Mouse (Mus musculus) heart, embryonic 15.5 days (tissue): ENCODE results near the gene Naa16. TPM values are rescaled to one million over a fixed set of nuclear protein-coding genes. Genes with fewer than 3 reads are reported as not detected.
A peak's percentile ranks its signal among the peaks of the same experiment; 100 is the strongest.

Source experiments
- ATAC-seq: fragments of 200-750 bp; cut with Nextera tagmentation; replicated peaks from 2 replicates; pipeline ENCODE4 v1.8.0; 2017; ENCODE audit warnings: low read depth, moderate TSS enrichment; ENCODE audit not compliant: insufficient number of reproducible peaks, insufficient read depth, low FRiP score
- H3K27ac ChIP-seq: fragments of 300-500 bp; sonication (generic); 2 replicates; pipeline ENCODE4 v1.5.1; 2015; ENCODE audit warnings: mild to moderate bottlenecking, inconsistent platforms
- H3K27me3 ChIP-seq: fragments of 300-500 bp; sonication (generic); 2 replicates; pipeline ENCODE4 v1.6.1; 2015; ENCODE audit warnings: inconsistent platforms
- H3K36me3 ChIP-seq: fragments of 300-500 bp; sonication (generic); 2 replicates; pipeline ENCODE4 v1.6.1; 2015; ENCODE audit warnings: mild to moderate bottlenecking, inconsistent platforms
- H3K4me1 ChIP-seq: fragments of 300-500 bp; sonication (generic); replicated peaks from 2 replicates; pipeline ENCODE4 v1.6.1; 2015; ENCODE audit warnings: inconsistent platforms
- H3K4me2 ChIP-seq: fragments of 300-500 bp; sonication (generic); 2 replicates; pipeline ENCODE4 v1.6.1; 2015; ENCODE audit warnings: inconsistent platforms, mild to moderate bottlenecking, moderate library complexity
- H3K4me3 ChIP-seq: fragments of 300-500 bp; sonication (generic); 2 replicates; pipeline ENCODE4 v1.5.1; 2015; ENCODE audit warnings: mild to moderate bottlenecking, inconsistent platforms
- H3K9ac ChIP-seq: fragments of 300-500 bp; sonication (generic); 2 replicates; pipeline ENCODE4 v1.6.1; 2015; ENCODE audit warnings: mild to moderate bottlenecking, inconsistent platforms
- H3K9me3 ChIP-seq: fragments of 300-500 bp; sonication (generic); replicated peaks from 2 replicates; pipeline ENCODE4 v1.6.1; 2016; ENCODE audit warnings: inconsistent platforms
- WGBS: fragments of 180-500 bp; shearing (Covaris S2); methylation state at CpG from one replicate; pipeline ENCODE4 v1.1.7; 2015; ENCODE audit warnings: mixed read lengths; 5-methylcytosine and 5-hydroxymethylcytosine counted together
- polyA plus RNA-seq: library from polyadenylated mRNA; unstranded; fragments of >200 nt; fragmentation: Nextera tagmentation; extraction: Ambion mirVana; gene quantifications from 2 replicates; pipeline ENCODE4 v1.2.1, GENCODE M21; 2015

The Naa16 gene
- polyA plus RNA-seq, 1 experiment from 2014 or later: 19.3 TPM

- no peak for ATAC-seq
- no peak overlapping the region for H3K4me2 ChIP-seq
Observed at GRCm38 (mm10) chr14:79394564-79394963, 4.0 kb upstream of the Naa16 start.

GRCm38 (mm10) chr14:79393289-79393688 lies 2.7 kb upstream of the Naa16 start:
- H3K27me3 ChIP-seq: no peaks in the 10 kb centered on the region
- WGBS: 38% methylated on average over 1 of the region's 1 CpGs
- no peak for ATAC-seq

More at GRCm38 (mm10) chr14:79394564-79394963, 4.0 kb upstream of the Naa16 start:
- H3K36me3 ChIP-seq: no peaks in the 10 kb centered on the region
- H3K4me3 ChIP-seq: no peak overlapping the region
- H3K4me1 ChIP-seq: no peaks in the 10 kb centered on the region; the same call in 1 of the 2 replicates
- no peaks in the 10 kb centered on the region for H3K27me3 ChIP-seq
- no peaks in the 10 kb centered on the region for H3K9me3 ChIP-seq
- H3K9ac ChIP-seq: no peak overlapping the region
- no peak overlapping the region for H3K27ac ChIP-seq

GRCm38 (mm10) chr14:79389438-79390264 lies 927 bp downstream of the Naa16 start:
- Histone ChIP-seq H3K4me1 (peaks cover 7% of the 10 kb centered on the region), H3K27ac (peak overlapping the region; percentile 99), H3K36me3 (peaks cover 8% of the 10 kb centered on the region; the same call in 1 of the 2 replicates), H3K27me3 (no peaks in the 10 kb centered on the region), H3K4me3 (peak overlapping the region; percentile 90), H3K4me2 (peak overlapping the region; percentile 73), H3K9me3 (no peaks in the 10 kb centered on the region), H3K9ac (peak overlapping the region; percentile 94)
- no peak for ATAC-seq
- 1% methylated on average over 16 of the region's 16 CpGs for WGBS

More at GRCm38 (mm10) chr14:79393289-79393688, 2.7 kb upstream of the Naa16 start:
- peaks cover 7% of the 10 kb centered on the region for H3K4me1 ChIP-seq
- no peaks in the 10 kb centered on the region for H3K36me3 ChIP-seq
- H3K9ac ChIP-seq: no peak overlapping the region
- H3K9me3 ChIP-seq: no peaks in the 10 kb centered on the region
- no peak overlapping the region for H3K27ac ChIP-seq
- H3K4me3 ChIP-seq: no peak overlapping the region
- no peak overlapping the region for H3K4me2 ChIP-seq

DNA sequence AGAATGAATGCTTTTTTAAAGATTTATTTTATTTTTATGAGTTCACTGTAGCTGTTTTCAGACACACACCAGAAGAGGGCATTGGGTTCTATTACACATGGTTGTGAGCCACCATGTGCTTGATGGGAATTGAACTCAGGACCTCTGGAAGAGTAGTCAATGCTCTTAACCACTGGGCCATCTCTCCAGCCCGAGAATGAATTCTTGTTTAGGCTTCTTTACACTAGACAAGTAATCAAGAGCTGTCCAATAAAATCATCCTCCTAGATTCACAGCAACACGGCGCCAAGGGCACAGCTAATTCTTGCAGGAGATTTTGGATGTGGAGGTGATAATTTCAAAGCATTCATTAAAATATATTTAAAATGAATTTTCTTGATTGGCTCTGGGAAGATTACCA lies 2.3 kb downstream of the Naa16 start:
- H3K4me3 ChIP-seq: no peak overlapping the region
- WGBS: 93% methylated on average over 3 of the region's 3 CpGs
- H3K4me2 ChIP-seq: no peak overlapping the region; the same call in 1 of the 2 replicates
- H3K9ac ChIP-seq: no peak overlapping the region
- H3K27ac ChIP-seq: no peak overlapping the region
- no peaks in the 10 kb centered on the region for H3K9me3 ChIP-seq
- peaks cover 8% of the 10 kb centered on the region; the same call in 1 of the 2 replicates for H3K36me3 ChIP-seq
- no peaks in the 10 kb centered on the region for H3K27me3 ChIP-seq
- H3K4me1 ChIP-seq: peaks cover 7% of the 10 kb centered on the region
- no peak for ATAC-seq

DNA sequence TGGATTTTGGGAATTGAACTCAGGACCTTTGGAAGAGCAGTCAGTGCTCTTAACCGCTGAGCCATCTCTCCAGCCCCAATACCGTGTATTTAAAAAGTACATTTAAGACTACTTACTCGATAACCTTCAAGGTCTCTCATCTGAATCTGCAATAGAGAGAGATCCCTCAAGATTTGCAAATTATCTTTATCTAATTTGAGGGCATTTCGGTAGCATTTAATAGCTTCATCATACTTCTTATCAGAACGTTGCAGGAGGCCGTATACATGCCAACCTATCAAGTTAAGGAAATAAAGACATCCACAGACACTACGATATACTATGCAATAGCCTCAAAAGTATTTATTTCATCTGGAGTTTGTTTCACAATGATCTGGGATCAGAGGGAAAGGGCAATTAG lies 7.5 kb downstream of the Naa16 start:
- Histone ChIP-seq H3K4me3 (no peak overlapping the region), H3K9me3 (no peaks in the 10 kb centered on the region), H3K27me3 (no peaks in the 10 kb centered on the region), H3K4me1 (no peaks in the 10 kb centered on the region), H3K9ac (no peak overlapping the region), H3K36me3 (peaks cover 16% of the 10 kb centered on the region; the same call in 1 of the 2 replicates), H3K4me2 (no peak overlapping the region), H3K27ac (no peak overlapping the region)
- 90% methylated on average over 7 of the region's 7 CpGs for WGBS
- ATAC-seq: no peak

GRCm38 (mm10) chr14:79377041-79377440 lies 13.5 kb downstream of the Naa16 start:
- H3K27ac ChIP-seq: no peak overlapping the region
- H3K4me2 ChIP-seq: no peak overlapping the region
- H3K4me3 ChIP-seq: no peak overlapping the region

GRCm38 (mm10) chr14:79358055-79358454 lies 32.5 kb downstream of the Naa16 start:
- Histone ChIP-seq H3K4me2 (no peak overlapping the region), H3K9me3 (no peaks in the 10 kb centered on the region)
- no peak for ATAC-seq

More at GRCm38 (mm10) chr14:79377041-79377440, 13.5 kb downstream of the Naa16 start:
- ATAC-seq: no peak
- Histone ChIP-seq H3K9ac (no peak overlapping the region), H3K9me3 (no peaks in the 10 kb centered on the region), H3K27me3 (no peaks in the 10 kb centered on the region), H3K4me1 (no peaks in the 10 kb centered on the region), H3K36me3 (peaks cover 14% of the 10 kb centered on the region; the same call in 1 of the 2 replicates)

GRCm38 (mm10) chr14:79346384-79346783 lies 44.2 kb downstream of the Naa16 start:
- H3K4me3 ChIP-seq: no peak overlapping the region
- peaks cover 39% of the 10 kb centered on the region for H3K36me3 ChIP-seq
- H3K4me2 ChIP-seq: no peak overlapping the region
- H3K27ac ChIP-seq: no peak overlapping the region
- no peaks in the 10 kb centered on the region for H3K9me3 ChIP-seq
- no peaks in the 10 kb centered on the region for H3K27me3 ChIP-seq
- H3K4me1 ChIP-seq: 0 out of 2 replicates have a peak, but pooled peaks cover 3% of the 10 kb centered on the region
- WGBS: 50% methylated on average over 3 of the region's 3 CpGs
- no peak overlapping the region for H3K9ac ChIP-seq
- no peak for ATAC-seq

More at GRCm38 (mm10) chr14:79358055-79358454, 32.5 kb downstream of the Naa16 start:
- Histone ChIP-seq H3K4me3 (no peak overlapping the region), H3K36me3 (peaks cover 49% of the 10 kb centered on the region), H3K27me3 (no peaks in the 10 kb centered on the region), H3K27ac (no peak overlapping the region), H3K9ac (no peak overlapping the region), H3K4me1 (0 out of 2 replicates have a peak, but pooled peaks cover 2% of the 10 kb centered on the region)
- WGBS: 31% methylated on average over 2 of the region's 2 CpGs

DNA sequence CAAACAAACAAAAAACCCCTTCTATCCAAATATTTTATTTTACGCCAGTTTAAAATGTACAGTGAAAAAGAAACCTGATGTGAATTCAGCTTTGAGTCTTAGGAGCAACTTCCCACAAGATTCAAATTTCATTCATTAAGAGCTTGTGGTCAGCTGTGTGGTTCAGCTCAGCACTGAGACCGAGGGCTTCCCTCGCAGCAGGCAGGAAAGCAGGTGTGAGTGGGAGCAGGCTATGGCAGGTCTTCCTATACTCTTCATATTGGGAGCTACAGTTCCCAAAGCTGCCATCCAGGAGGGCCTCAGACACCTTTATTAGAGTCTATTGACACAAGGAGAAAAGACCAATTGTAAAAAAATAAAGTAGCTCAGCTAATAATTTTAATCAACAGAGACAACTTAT lies 55.0 kb downstream of the Naa16 start:
- Histone ChIP-seq H3K27me3 (no peaks in the 10 kb centered on the region), H3K27ac (no peak overlapping the region), H3K4me2 (no peak overlapping the region), H3K9ac (no peak overlapping the region), H3K9me3 (no peaks in the 10 kb centered on the region), H3K36me3 (peaks cover 46% of the 10 kb centered on the region), H3K4me1 (peaks cover 17% of the 10 kb centered on the region), H3K4me3 (no peak overlapping the region)
- WGBS: 83% methylated on average over 3 of the region's 3 CpGs
- ATAC-seq: no peak

- H3K27me3 ChIP-seq: no peaks in the 10 kb centered on the region
- ATAC-seq: peak; percentile 51; the same call in 1 of the 2 replicates
- H3K4me1 ChIP-seq: peaks cover 17% of the 10 kb centered on the region
- H3K9me3 ChIP-seq: no peaks in the 10 kb centered on the region
- no peak overlapping the region for H3K4me2 ChIP-seq
- peaks cover 21% of the 10 kb centered on the region for H3K36me3 ChIP-seq
- 33% methylated on average over 7 of the region's 7 CpGs for WGBS
- H3K9ac ChIP-seq: no peak overlapping the region
- peak overlapping the region; percentile 33 for H3K27ac ChIP-seq
- no peak overlapping the region for H3K4me3 ChIP-seq
Observed at GRCm38 (mm10) chr14:79331936-79332335, 58.6 kb downstream of the Naa16 start.

DNA sequence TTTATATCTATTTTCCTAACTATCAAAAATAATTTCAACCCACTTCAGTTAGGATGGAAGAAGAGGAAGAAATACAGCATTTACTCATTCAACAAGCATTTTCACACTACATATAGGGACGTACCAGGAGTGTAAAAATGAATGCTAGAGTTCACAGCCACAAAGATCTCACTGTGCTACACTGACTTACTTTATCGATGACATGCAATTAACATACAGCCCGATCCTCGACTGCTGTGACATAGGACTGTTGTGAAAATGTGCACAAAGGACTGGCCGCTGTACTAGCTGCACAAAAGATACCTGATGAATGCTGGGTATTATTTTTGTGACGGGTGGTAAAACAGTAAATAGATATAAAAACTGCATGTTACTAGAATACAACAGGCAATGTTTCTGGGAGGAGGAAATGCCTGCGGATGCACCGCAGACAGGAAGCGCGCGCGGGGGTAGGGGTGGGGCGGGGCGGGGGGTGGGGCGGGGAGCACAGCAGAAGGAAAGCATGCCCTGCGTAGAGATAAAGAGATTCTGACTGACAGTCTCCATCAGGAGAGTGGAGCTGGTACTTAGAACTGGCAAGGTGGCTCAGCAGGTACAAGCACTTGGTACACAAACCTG lies 59.5 kb downstream of the Naa16 start:
- 0 out of 2 replicates have a peak overlapping the region, but pooled peaks have one; percentile 5 for H3K4me3 ChIP-seq
- ATAC-seq: 0 out of 2 replicates have a peak, but pooled peaks have one; percentile 24
- peak overlapping the region; percentile 33 for H3K27ac ChIP-seq
- H3K9me3 ChIP-seq: no peaks in the 10 kb centered on the region
- H3K36me3 ChIP-seq: peaks cover 14% of the 10 kb centered on the region; the same call in 1 of the 2 replicates
- no peak overlapping the region for H3K9ac ChIP-seq
- H3K4me1 ChIP-seq: peaks cover 17% of the 10 kb centered on the region
- peak overlapping the region; percentile 51 for H3K4me2 ChIP-seq
- H3K27me3 ChIP-seq: no peaks in the 10 kb centered on the region
- WGBS: 36% methylated on average over 16 of the region's 16 CpGs
